Mouse (Mus musculus): ENCODE results near the gene Tifa.

- TF ChIP-seq CTCF (IDR thresholded peaks at IDR 0.05; ENCODE audit: low read depth): no peak
- no peak for TF ChIP-seq EP300 (optimal IDR thresholded peaks at IDR 0.05)
Measured at GRCm38 (mm10) chr3:127809103-127809502, 19.5 kb downstream of the Tifa start.

Data from stomach, postnatal 0 days (tissue).